Mouse (Mus musculus): ENCODE measurements around the gene Myo16. TPM values are rescaled to one million over a fixed set of nuclear protein-coding genes. Genes with fewer than 3 reads are reported as not detected.

Gene Myo16
- polyA plus RNA-seq, 1 experiment from 2014 or later, result 0.25 TPM

DNA sequence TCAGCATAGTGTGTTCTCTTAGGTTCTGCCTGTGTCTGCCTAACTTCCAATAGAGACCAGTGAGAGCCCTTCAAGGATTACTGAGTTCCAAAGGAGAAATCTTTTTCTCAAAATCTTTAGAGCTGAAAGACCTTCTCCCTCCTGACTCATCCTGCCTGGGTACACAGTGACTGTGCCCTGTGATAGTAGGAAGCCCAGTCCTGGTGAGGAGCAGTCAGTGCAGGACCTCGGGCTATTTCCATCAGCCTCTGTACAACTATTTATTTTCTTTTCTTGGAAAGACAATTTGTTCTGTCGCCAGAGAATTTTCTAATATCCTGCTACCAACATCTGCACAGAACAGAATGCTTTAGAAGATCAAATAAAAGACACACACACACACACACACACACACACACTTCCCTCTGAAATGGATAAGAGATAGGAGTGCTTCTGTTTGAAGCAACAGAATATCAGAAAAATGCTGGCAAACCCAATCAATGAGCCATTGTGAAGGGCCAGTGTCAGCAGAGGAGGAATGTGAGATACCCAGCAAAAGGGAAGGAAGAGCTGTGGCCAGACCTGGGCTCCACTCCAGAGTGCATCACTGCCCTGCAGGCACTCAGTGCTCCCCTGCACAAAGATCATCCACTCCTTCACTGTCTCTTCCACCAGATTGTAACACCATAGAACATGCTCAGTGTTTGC lies 518.3 kb downstream of the Myo16 start:
- WGBS, result 17% methylated on average over 2 of the region's 2 CpGs
- Histone ChIP-seq H3K4me2 (ENCODE audit: low read depth, low read length) (no peak overlapping the region), H3K4me1 (replicated peaks; ENCODE audit: control insufficient read depth, insufficient read depth, low read length) (no peaks in the 10 kb centered on the region), H3K36me3 (ENCODE audit: control insufficient read depth, insufficient read depth, low read length) (no peaks in the 10 kb centered on the region), H3K9ac (ENCODE audit: low read length) (no peak overlapping the region), H3K27ac (ENCODE audit: low read length) (no peak overlapping the region), H3K27me3 (ENCODE audit: control insufficient read depth, insufficient read depth, low read depth, low read length) (no peaks in the 10 kb centered on the region; the same call in 1 of the 2 replicates), H3K9me3 (ENCODE audit: control insufficient read depth, low read length) (no peaks in the 10 kb centered on the region), H3K4me3 (ENCODE audit: low read length) (no peak overlapping the region)
- no peak for ATAC-seq (ENCODE audit: low read depth)

DNA sequence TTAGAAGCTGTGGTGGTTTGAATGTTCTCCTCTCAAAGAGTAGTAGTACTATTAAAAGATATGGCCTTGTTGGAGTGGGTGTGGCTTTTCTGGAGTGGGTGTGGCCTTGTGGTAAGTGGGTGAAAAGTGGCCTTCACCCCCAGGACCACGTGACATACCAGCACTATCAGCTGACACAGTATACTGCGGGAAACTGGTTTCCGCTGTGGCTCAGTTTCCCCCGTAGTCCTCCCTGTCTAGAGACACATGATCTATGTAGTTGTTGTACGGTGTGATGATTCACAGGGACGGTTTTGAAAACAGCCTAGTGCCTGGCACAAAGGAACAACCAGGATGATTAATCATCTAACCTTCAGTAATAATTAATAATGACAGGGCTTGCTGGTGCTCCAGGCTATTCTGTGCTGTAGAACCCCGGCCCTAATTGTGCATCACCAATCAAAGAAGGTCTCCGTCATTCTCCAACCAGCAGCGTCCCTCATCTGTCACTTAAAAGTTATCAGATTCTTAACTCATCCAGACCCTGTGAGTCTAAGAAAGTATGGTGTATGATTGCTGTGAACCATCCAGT lies 524.2 kb downstream of the Myo16 start:
- H3K4me2 ChIP-seq (ENCODE audit: low read depth, low read length), result no peak overlapping the region
- H3K4me1 ChIP-seq (replicated peaks; ENCODE audit: control insufficient read depth, insufficient read depth, low read length), result no peaks in the 10 kb centered on the region
- 75% methylated on average over 9 of the region's 9 CpGs for whole genome bisulfite sequencing
- no peaks in the 10 kb centered on the region; the same call in 1 of the 2 replicates for H3K27me3 ChIP-seq (ENCODE audit: control insufficient read depth, insufficient read depth, low read depth, low read length)
- ATAC-seq (ENCODE audit: low read depth), result no peak
- H3K36me3 ChIP-seq (ENCODE audit: control insufficient read depth, insufficient read depth, low read length), result no peaks in the 10 kb centered on the region
- H3K9ac ChIP-seq (ENCODE audit: low read length), result no peak overlapping the region
- H3K4me3 ChIP-seq (ENCODE audit: low read length), result no peak overlapping the region
- no peak overlapping the region for H3K27ac ChIP-seq (ENCODE audit: low read length)
- H3K9me3 ChIP-seq (ENCODE audit: control insufficient read depth, low read length), result no peaks in the 10 kb centered on the region

DNA sequence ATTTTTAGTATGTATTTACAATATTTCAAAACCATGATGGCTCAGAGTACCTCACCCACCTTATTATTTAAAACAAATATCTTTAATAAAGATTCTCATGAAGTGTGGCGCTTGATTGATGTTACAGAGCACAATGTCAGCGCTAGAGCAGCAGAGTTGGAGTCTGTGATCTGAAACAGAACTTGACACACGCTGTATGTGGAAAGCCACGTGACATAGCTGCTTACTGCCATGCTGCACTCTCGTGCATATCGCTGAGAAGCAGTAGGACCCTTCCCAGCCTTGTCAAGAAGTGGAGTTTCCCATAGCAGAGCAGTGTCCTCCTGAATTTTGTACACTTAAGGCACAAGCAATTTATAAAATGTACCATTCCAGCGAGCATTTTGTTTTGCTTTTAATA lies 528.2 kb downstream of the Myo16 start:
- no peak overlapping the region for H3K4me2 ChIP-seq (ENCODE audit: low read depth, low read length)
- H3K4me3 ChIP-seq (ENCODE audit: low read length), result no peak overlapping the region
- no peaks in the 10 kb centered on the region for H3K27me3 ChIP-seq (ENCODE audit: control insufficient read depth, insufficient read depth, low read depth, low read length)
- H3K36me3 ChIP-seq (ENCODE audit: control insufficient read depth, insufficient read depth, low read length), result no peaks in the 10 kb centered on the region
- no peak for ATAC-seq (ENCODE audit: low read depth)
- no peak overlapping the region for H3K9ac ChIP-seq (ENCODE audit: low read length)
- H3K27ac ChIP-seq (ENCODE audit: low read length), result no peak overlapping the region
- H3K4me1 ChIP-seq (replicated peaks; ENCODE audit: control insufficient read depth, insufficient read depth, low read length), result no peaks in the 10 kb centered on the region
- H3K9me3 ChIP-seq (ENCODE audit: control insufficient read depth, low read length), result no peaks in the 10 kb centered on the region
- WGBS, result 61% methylated on average over 7 of the region's 7 CpGs

DNA sequence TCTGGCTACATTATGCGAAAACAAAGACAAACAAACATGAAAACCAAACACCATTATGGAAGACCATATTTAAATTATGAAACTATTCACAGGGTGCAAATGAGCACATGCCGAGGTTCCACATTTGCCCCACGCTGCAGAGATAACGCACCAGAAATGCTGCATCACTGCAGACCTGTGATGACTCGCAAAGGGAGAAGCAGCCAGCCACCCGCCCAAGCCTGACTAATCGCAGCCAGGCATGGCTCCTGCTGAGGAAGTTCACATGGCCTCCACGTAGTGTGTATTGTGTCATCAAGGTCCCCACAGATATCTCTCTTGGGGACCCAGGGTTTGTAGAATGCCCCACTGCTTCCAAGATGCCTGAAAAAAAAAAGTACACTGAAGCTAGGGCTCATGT lies 529.4 kb downstream of the Myo16 start:
- Histone ChIP-seq H3K27ac (ENCODE audit: low read length) (no peak overlapping the region), H3K9me3 (ENCODE audit: control insufficient read depth, low read length) (no peaks in the 10 kb centered on the region), H3K9ac (ENCODE audit: low read length) (no peak overlapping the region), H3K36me3 (ENCODE audit: control insufficient read depth, insufficient read depth, low read length) (no peaks in the 10 kb centered on the region), H3K27me3 (ENCODE audit: control insufficient read depth, insufficient read depth, low read depth, low read length) (no peaks in the 10 kb centered on the region; the same call in 1 of the 2 replicates), H3K4me1 (replicated peaks; ENCODE audit: control insufficient read depth, insufficient read depth, low read length) (no peaks in the 10 kb centered on the region), H3K4me3 (ENCODE audit: low read length) (no peak overlapping the region), H3K4me2 (ENCODE audit: low read depth, low read length) (no peak overlapping the region)
- no peak for ATAC-seq (ENCODE audit: low read depth)
- WGBS, result 70% methylated on average over 8 of the region's 8 CpGs

Other genes with a start within 250 kb of the Myo16 start
- gene Lig4, start 176.2 kb upstream of the Myo16 start, polyA plus RNA-seq (2015; fragmentation: Nextera tagmentation; extraction: Ambion mirVana), result 5.3 and 5.7 TPM in 2 replicates
- 13.8 and 15.0 TPM in 2 replicates for gene Abhd13, start 176.2 kb upstream of the Myo16 start, polyA plus RNA-seq (2015; fragmentation: Nextera tagmentation; extraction: Ambion mirVana)
- gene Tnfsf13b, start 147.4 kb upstream of the Myo16 start, polyA plus RNA-seq (2015; fragmentation: Nextera tagmentation; extraction: Ambion mirVana), result 1.4 and 1.5 TPM in 2 replicates

All from lung, embryonic 16.5 days (tissue).